Mouse (Mus musculus): Measurements from ENCODE around the gene Nrtn.

- TF ChIP-seq POLR2A (IDR thresholded peaks at IDR 0.05; ENCODE audit: low read depth, low read length) = no peak
- TF ChIP-seq CTCF (conservative IDR thresholded peaks at IDR 0.05; ENCODE audit: insufficient read depth, insufficient read length, low read depth, low read length) = no peak
These were observed 13.2 kb downstream of the Nrtn start for GRCm38 (mm10) chr17:56744173-56744572.

All from kidney, adult 2 months (tissue).